Mouse (Mus musculus): ENCODE measurements around the gene Tvp23a. TPM values are rescaled to one million over a fixed set of nuclear protein-coding genes. Genes with fewer than 3 reads are reported as not detected.

The Tvp23a gene
- 1.4 TPM for polyA plus RNA-seq (2014; fragmentation: Illumina TruSeq; extraction: RNeasy Lipid Tissue Mini Kit (QIAGEN cat#74804); ENCODE audit: low read depth, low replicate concordance)

GRCm38 (mm10) chr16:10447264-10447594, at the start of gene Tvp23a:
Gene Tvp23a (minus strand): TSS chr16:10447362.

GRCm38 (mm10) chr16:10479857-10480256, 32.7 kb upstream of the Tvp23a start, which contains the start of gene Ciita:
Gene Ciita (plus strand): TSS chr16:10480059.

GRCm38 (mm10) chr16:10411764-10412746, 35.1 kb downstream of the Tvp23a start, which contains the start of gene Nubp1:
Gene Nubp1 (plus strand): TSS chr16:10411948.

GRCm38 (mm10) chr16:10394699-10395540, 52.2 kb downstream of the Tvp23a start, which contains the start of gene Tekt5:
Gene Tekt5 (minus strand): TSS chr16:10395490.

Other genes with a start within 250 kb of the Tvp23a start
- 29.0 TPM for gene Emp2, start 133.4 kb downstream of the Tvp23a start, polyA plus RNA-seq (2014; fragmentation: Illumina TruSeq; extraction: RNeasy Lipid Tissue Mini Kit (QIAGEN cat#74804); ENCODE audit: low read depth, low replicate concordance)
- 2.8 TPM for gene Tekt5, start 51.9 kb downstream of the Tvp23a start, polyA plus RNA-seq (2014; fragmentation: Illumina TruSeq; extraction: RNeasy Lipid Tissue Mini Kit (QIAGEN cat#74804); ENCODE audit: low read depth, low replicate concordance)
- gene Nubp1, start 35.4 kb downstream of the Tvp23a start, polyA plus RNA-seq (2014; fragmentation: Illumina TruSeq; extraction: RNeasy Lipid Tissue Mini Kit (QIAGEN cat#74804); ENCODE audit: low read depth, low replicate concordance), result 17.7 TPM
- 3.9 TPM for gene Ciita, start 32.7 kb upstream of the Tvp23a start, polyA plus RNA-seq (2014; fragmentation: Illumina TruSeq; extraction: RNeasy Lipid Tissue Mini Kit (QIAGEN cat#74804); ENCODE audit: low read depth, low replicate concordance)
- 16.6 TPM for gene Dexi, start 95.7 kb upstream of the Tvp23a start, polyA plus RNA-seq (2014; fragmentation: Illumina TruSeq; extraction: RNeasy Lipid Tissue Mini Kit (QIAGEN cat#74804); ENCODE audit: low read depth, low replicate concordance)
- gene Clec16a, start 98.0 kb upstream of the Tvp23a start, polyA plus RNA-seq (2014; fragmentation: Illumina TruSeq; extraction: RNeasy Lipid Tissue Mini Kit (QIAGEN cat#74804); ENCODE audit: low read depth, low replicate concordance), result 15.9 TPM